ENCODE assay signal across 33 mouse cellular contexts in the genomic region with DNA sequence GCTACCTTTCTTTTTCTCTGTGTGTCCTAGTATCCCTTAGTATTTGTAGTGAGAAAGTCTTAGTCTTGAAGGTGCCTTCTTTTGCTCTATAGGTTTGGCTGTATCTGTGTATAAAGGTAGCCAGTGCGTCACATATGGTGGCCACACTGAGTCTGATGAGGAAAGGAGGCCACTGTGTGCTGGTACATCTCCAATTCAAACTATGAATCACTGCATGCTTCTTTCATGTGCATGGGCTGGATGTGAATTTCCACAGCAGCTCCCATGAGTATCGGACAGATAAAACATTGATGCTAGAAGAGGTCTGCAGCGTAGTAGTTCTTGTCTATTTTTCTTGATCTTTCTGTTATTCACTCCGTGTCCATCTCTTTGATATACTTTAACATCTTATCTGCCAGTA.
"Had no signal": no experiment of that assay in that cellular context is flagged by ENCODE, and none has a peak within 500 bp of the region (broad histone marks: within the 10 kb centered on the region; RNA-seq: fewer than 3 reads in every experiment).

No protein-coding gene starts in this region.

- H3K4me1 ChIP-seq: heart, embryonic 12.5 days; heart, embryonic 13.5 days; heart, embryonic 15.5 days; hindbrain, embryonic 12.5 days; hindbrain, embryonic 13.5 days; hindbrain, embryonic 15.5 days; intestine, embryonic 15.5 days; kidney, embryonic 15.5 days had no signal

- H3K27ac ChIP-seq: heart, embryonic 13.5 days; heart, embryonic 15.5 days; hindbrain, embryonic 10.5 days; hindbrain, embryonic 12.5 days; hindbrain, embryonic 13.5 days; hindbrain, embryonic 14.5 days; hindbrain, embryonic 15.5 days; hindbrain, postnatal 0 days; intestine, embryonic 15.5 days; kidney, embryonic 15.5 days; kidney, postnatal 0 days; layer of hippocampus, adult 2 months; left cerebral cortex, adult 2 months had no signal

- H3K4me3 ChIP-seq: heart, embryonic 12.5 days; heart, embryonic 13.5 days; heart, embryonic 15.5 days; hindbrain, embryonic 10.5 days; hindbrain, embryonic 12.5 days; hindbrain, embryonic 13.5 days; hindbrain, embryonic 15.5 days; intestine, embryonic 15.5 days; kidney, embryonic 15.5 days; layer of hippocampus, adult 2 months; left cerebral cortex, adult 2 months had no signal

- H3K9me3 ChIP-seq: heart, embryonic 12.5 days; heart, embryonic 13.5 days; heart, embryonic 15.5 days; hindbrain, embryonic 10.5 days; hindbrain, embryonic 12.5 days; hindbrain, embryonic 13.5 days; hindbrain, embryonic 15.5 days; intestine, embryonic 15.5 days; kidney, embryonic 15.5 days had no signal

- H3K27me3 ChIP-seq: heart, embryonic 12.5 days; heart, embryonic 13.5 days; heart, embryonic 15.5 days; hindbrain, embryonic 12.5 days; hindbrain, embryonic 13.5 days; hindbrain, embryonic 15.5 days; intestine, embryonic 15.5 days; kidney, embryonic 15.5 days had no signal

- H3K4me2 ChIP-seq: heart, embryonic 12.5 days; heart, embryonic 13.5 days; heart, embryonic 15.5 days; hindbrain, embryonic 12.5 days; hindbrain, embryonic 13.5 days; hindbrain, embryonic 14.5 days; hindbrain, embryonic 15.5 days; intestine, embryonic 15.5 days; kidney, embryonic 15.5 days had no signal

- H3K36me3 ChIP-seq: heart, embryonic 12.5 days; heart, embryonic 13.5 days; heart, embryonic 15.5 days; hindbrain, embryonic 12.5 days; hindbrain, embryonic 13.5 days; hindbrain, embryonic 15.5 days; intestine, embryonic 15.5 days; kidney, embryonic 15.5 days had no signal

- DNase-seq: heart, postnatal 14 days; heart, postnatal 36 days; heart, postnatal 4 days; kidney, adult 11 months; kidney, adult 18-20 months; kidney, adult 2 months; kidney, adult 8-10 months; kidney, adult 9 months; kidney, postnatal 10 days; kidney, postnatal 14 days; kidney, postnatal 25 days; kidney, postnatal 36 days; kidney, postnatal 4 days; layer of hippocampus, adult 9-11 months; layer of hippocampus, postnatal 36 days had no signal

- ATAC-seq: hindbrain, embryonic 16.5 days; hindbrain, postnatal 0 days; inflammation-experienced regulatory T-cells, adult 6 months; intestine, embryonic 15.5 days; intestine, embryonic 16.5 days; intestine, postnatal 0 days had no signal

- H3K9ac ChIP-seq: heart, embryonic 12.5 days; heart, embryonic 13.5 days; heart, embryonic 15.5 days; hindbrain, embryonic 12.5 days; hindbrain, embryonic 13.5 days; hindbrain, embryonic 14.5 days; hindbrain, embryonic 15.5 days; intestine, embryonic 15.5 days; kidney, embryonic 15.5 days had no signal
